In the genomic region with DNA sequence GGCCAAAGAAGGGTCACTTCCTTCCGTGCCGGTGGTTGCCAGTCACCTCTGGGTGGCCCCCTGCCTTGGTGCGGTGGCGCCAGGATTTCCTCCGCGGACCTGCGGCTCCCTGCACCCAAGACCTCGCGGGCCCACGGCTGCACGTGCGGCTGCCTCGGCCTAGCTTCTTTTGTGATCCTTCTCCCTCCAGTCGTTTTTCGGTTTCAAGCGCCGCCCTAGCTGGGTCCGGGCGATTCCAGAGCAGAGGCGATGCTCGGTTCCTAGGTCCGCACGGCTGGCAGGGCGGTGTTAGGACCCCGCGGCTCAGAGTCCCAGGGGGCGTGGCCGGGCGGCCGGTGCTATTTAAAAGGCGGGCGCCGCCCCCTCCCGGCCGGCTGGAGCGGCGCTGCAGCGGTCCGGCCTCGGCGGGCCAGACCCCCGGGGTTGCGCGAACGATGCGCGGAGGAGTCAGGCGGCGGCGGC, we compare ENCODE assay signal across 9 mouse cellular contexts. TPM values are rescaled to one million over a fixed set of nuclear protein-coding genes. Genes with fewer than 3 reads are reported as not detected.
A peak's percentile ranks its signal among the peaks of the same experiment; 100 is the strongest.
DNase-seq lines count a peak whose midpoint lies in the region; ATAC-seq lines count a peak whose summit lies in the region.
"Had no signal": no experiment of that assay in that cellular context is flagged by ENCODE, and none has a peak within 500 bp of the region (broad histone marks: within the 10 kb centered on the region; RNA-seq: fewer than 3 reads in every experiment).

No protein-coding gene starts in this region.

- DNase-seq in Muller cell, postnatal 12 days (ENCODE audit: inconsistent ontology term): peak; percentile 82
- peak; percentile 49 for DNase-seq in cerebellum, adult 8-10 months
- DNase-seq in gastrocnemius, adult 18-20 months (ENCODE audit: low spot score): peak; percentile 74
- peak; percentile 35 for DNase-seq in left cerebral cortex, adult 11 months (ENCODE audit: low spot score)
- peak; percentile 87 for DNase-seq in lung, postnatal 36 days
- peak; percentile 58 for DNase-seq in retina, postnatal 7 days (ENCODE audit: low read depth, low spot score)
- DNase-seq in thymus, postnatal 36 days: peak; percentile 67 to 78

- H3K36me3 ChIP-seq in hindbrain, embryonic 13.5 days: no peaks in the 10 kb centered on the region

- peaks cover 21% of the 10 kb centered on the region for H3K4me1 ChIP-seq in hindbrain, embryonic 13.5 days (replicated peaks)

- no peak overlapping the region for H3K27ac ChIP-seq in hindbrain, embryonic 13.5 days

- peaks cover 24% of the 10 kb centered on the region for H3K27me3 ChIP-seq in hindbrain, embryonic 13.5 days

- H3K4me3 ChIP-seq in hindbrain, embryonic 13.5 days: peak overlapping the region; percentile 52

- ATAC-seq in hindbrain, embryonic 13.5 days (ENCODE audit: low FRiP score): peak; percentile 83

- peak overlapping the region; percentile 71 for H3K4me2 ChIP-seq in hindbrain, embryonic 13.5 days

- WGBS in hindbrain, embryonic 13.5 days: 1% methylated on average over 50 of the region's 50 CpGs

- no peaks in the 10 kb centered on the region for H3K9me3 ChIP-seq in hindbrain, embryonic 13.5 days

- peak overlapping the region; percentile 69 for H3K9ac ChIP-seq in hindbrain, embryonic 13.5 days

RNA-seq across cellular contexts. Expression of gene Lrrc32, which starts 0.6 kb away (rescaled TPM):
- 1 to 10 TPM; 2.6 to 8.1 TPM for total RNA-seq in gastrocnemius, adult 18-20 months (2021)
- 3.1 and 3.9 TPM in 2 replicates for polyA plus RNA-seq in hindbrain, embryonic 13.5 days (2015; fragmentation: Nextera tagmentation; extraction: Ambion mirVana)

RNA-seq across cellular contexts. Expression of gene Gucy2d, which starts 49.4 kb away (rescaled TPM):
- total RNA-seq in gastrocnemius, adult 18-20 months (2021): under 1 TPM in 1 of 2 experiments, not detected in 1; 0.19 TPM
- polyA plus RNA-seq in hindbrain, embryonic 13.5 days (2015; fragmentation: Nextera tagmentation; extraction: Ambion mirVana): 0.10 TPM in 1 of 2 replicates, not detected in the other
- polyA plus RNA-seq: frontal cortex, adult 2 months had no signal

Comparison
In these comparisons a context has a peak if more than half of its experiments do, and no peak if none do; other contexts are left out.
1. DNase-seq: peak in every context shown above with its lines; median percentile 87 in lung, postnatal 36 days; 82 in Muller cell, postnatal 12 days; 74 in gastrocnemius, adult 18-20 months; 72 in thymus, postnatal 36 days; 58 in retina, postnatal 7 days; 49 in cerebellum, adult 8-10 months; 35 in left cerebral cortex, adult 11 months.